Mouse (Mus musculus) heart, embryonic 12.5 days (tissue): ENCODE measurements around the gene Kctd13. TPM values are rescaled to one million over a fixed set of nuclear protein-coding genes. Genes with fewer than 3 reads are reported as not detected.

Experiments
- ATAC-seq: fragments of 200-750 bp; cut with Nextera tagmentation; 2 replicates; pipeline ENCODE4 v1.8.0; 2017; ENCODE audit warnings: moderate TSS enrichment, moderate library complexity; ENCODE audit not compliant: insufficient number of reproducible peaks, low FRiP score
- H3K27ac ChIP-seq: fragments of 300-500 bp; sonication (generic); 2 replicates; pipeline ENCODE4 v1.5.1; 2016; ENCODE audit warnings: mild to moderate bottlenecking, moderate library complexity; ENCODE audit not compliant: poor library complexity, severe bottlenecking
- H3K27me3 ChIP-seq: fragments of 300-500 bp; sonication (generic); replicated peaks from 2 replicates; pipeline ENCODE4 v1.6.1; 2016; ENCODE audit warnings: mild to moderate bottlenecking, moderate library complexity
- H3K36me3 ChIP-seq: fragments of 300-500 bp; sonication (generic); 2 replicates; pipeline ENCODE4 v1.6.1; 2016; ENCODE audit warnings: mild to moderate bottlenecking, moderate library complexity
- H3K4me1 ChIP-seq: fragments of 300-500 bp; sonication (generic); replicated peaks from 2 replicates; pipeline ENCODE4 v1.6.1; 2016; ENCODE audit warnings: mild to moderate bottlenecking
- H3K4me2 ChIP-seq: fragments of 300-500 bp; sonication (generic); 2 replicates; pipeline ENCODE4 v1.6.1; 2016; ENCODE audit warnings: mild to moderate bottlenecking, moderate library complexity
- H3K4me3 ChIP-seq: fragments of 300-500 bp; sonication (generic); 2 replicates; pipeline ENCODE4 v1.5.1; 2016; ENCODE audit warnings: mild to moderate bottlenecking
- H3K9ac ChIP-seq: fragments of 300-500 bp; sonication (generic); 2 replicates; pipeline ENCODE4 v1.6.1; 2016; ENCODE audit warnings: mild to moderate bottlenecking, moderate library complexity
- H3K9me3 ChIP-seq: fragments of 300-500 bp; sonication (generic); replicated peaks from 2 replicates; pipeline ENCODE4 v1.6.1; 2016; ENCODE audit warnings: mild to moderate bottlenecking, moderate library complexity
- whole genome bisulfite sequencing: fragments of 180-500 bp; shearing (Covaris S2); methylation state at CpG from one replicate; pipeline ENCODE4 v1.1.7; 2016; 5-methylcytosine and 5-hydroxymethylcytosine counted together
- polyA plus RNA-seq: library from polyadenylated mRNA; unstranded; fragments of >200 nt; fragmentation: Nextera tagmentation; extraction: Ambion mirVana; gene quantifications from 2 replicates; pipeline ENCODE4 v1.2.1, GENCODE M21; 2016

Kctd13 gene
- polyA plus RNA-seq, 1 experiment from 2014 or later: 16.1 TPM

- ATAC-seq: no peak
- H3K4me2 ChIP-seq: 0 out of 2 replicates have a peak overlapping the region, but pooled peaks have one; percentile 19
- H3K27me3 ChIP-seq: peaks cover 36% of the 10 kb centered on the region
- H3K9ac ChIP-seq: 0 out of 2 replicates have a peak overlapping the region, but pooled peaks have one; percentile 13
- WGBS: 23% methylated on average over 19 of the region's 19 CpGs
- no peaks in the 10 kb centered on the region for H3K9me3 ChIP-seq
- no peak overlapping the region for H3K27ac ChIP-seq
- no peak overlapping the region for H3K4me3 ChIP-seq
- no peaks in the 10 kb centered on the region for H3K36me3 ChIP-seq
- H3K4me1 ChIP-seq: no peaks in the 10 kb centered on the region
Measured at GRCm38 (mm10) chr7:126963548-126964286, 35.0 kb downstream of the Kctd13 start.

GRCm38 (mm10) chr7:126965568-126965967 is 36.9 kb downstream of the Kctd13 start:
- Histone ChIP-seq H3K27me3 (peaks cover 36% of the 10 kb centered on the region), H3K27ac (no peak overlapping the region), H3K4me2 (no peak overlapping the region), H3K36me3 (no peaks in the 10 kb centered on the region), H3K9ac (no peak overlapping the region), H3K9me3 (no peaks in the 10 kb centered on the region), H3K4me1 (no peaks in the 10 kb centered on the region), H3K4me3 (no peak overlapping the region)
- ATAC-seq: no peak
- 52% methylated on average over 3 of the region's 3 CpGs for WGBS

GRCm38 (mm10) chr7:126967361-126967760 is 38.7 kb downstream of the Kctd13 start:
- no peak for ATAC-seq

GRCm38 (mm10) chr7:126975493-126975892 is 46.8 kb downstream of the Kctd13 start:
- H3K4me3 ChIP-seq: peak overlapping the region; percentile 85
- 12% methylated on average over 8 of the region's 8 CpGs for WGBS
- no peak for ATAC-seq

More at GRCm38 (mm10) chr7:126967361-126967760, 38.7 kb downstream of the Kctd13 start:
- Histone ChIP-seq H3K27me3 (peaks cover 22% of the 10 kb centered on the region), H3K9ac (no peak overlapping the region), H3K36me3 (no peaks in the 10 kb centered on the region), H3K4me3 (no peak overlapping the region), H3K9me3 (no peaks in the 10 kb centered on the region), H3K4me1 (no peaks in the 10 kb centered on the region), H3K4me2 (no peak overlapping the region), H3K27ac (no peak overlapping the region)
- 56% methylated on average over 6 of the region's 6 CpGs for WGBS

GRCm38 (mm10) chr7:126975893-126975949 is 47.0 kb downstream of the Kctd13 start, which contains the start of gene Cdipt:
Cdipt (plus strand) TSS chr7:126975914.
- Histone ChIP-seq H3K36me3 (peaks cover 28% of the 10 kb centered on the region), H3K4me1 (peaks cover 10% of the 10 kb centered on the region), H3K9ac (peak within 1 kb of the TSS; percentile 93), H3K27me3 (no peaks in the 10 kb centered on the region), H3K4me3 (peak within 1 kb of the TSS; percentile 85), H3K27ac (peak within 1 kb of the TSS; percentile 86), H3K9me3 (no peaks in the 10 kb centered on the region), H3K4me2 (peak within 1 kb of the TSS; percentile 83)
- no peak for ATAC-seq
- 0% methylated on average over 1 of the region's 1 CpGs for WGBS

More at GRCm38 (mm10) chr7:126975493-126975892, 46.8 kb downstream of the Kctd13 start:
- Histone ChIP-seq H3K9ac (peak overlapping the region; percentile 44; the same call in 1 of the 2 replicates), H3K4me2 (peak overlapping the region; percentile 83), H3K4me1 (peaks cover 10% of the 10 kb centered on the region), H3K9me3 (no peaks in the 10 kb centered on the region), H3K27me3 (no peaks in the 10 kb centered on the region), H3K27ac (no peak overlapping the region), H3K36me3 (peaks cover 27% of the 10 kb centered on the region)

GRCm38 (mm10) chr7:126975950-126976866 is 47.5 kb downstream of the Kctd13 start, which contains the start of gene Cdiptos:
Cdiptos (minus strand) TSS chr7:126976098.
- peak within 1 kb of the TSS; percentile 93 for H3K9ac ChIP-seq

GRCm38 (mm10) chr7:126976878-126977459 is 48.3 kb downstream of the Kctd13 start:
- Histone ChIP-seq H3K27ac (peak overlapping the region; percentile 86), H3K9ac (peak overlapping the region; percentile 93), H3K36me3 (peaks cover 35% of the 10 kb centered on the region), H3K4me2 (peak overlapping the region; percentile 83), H3K4me1 (peaks cover 10% of the 10 kb centered on the region), H3K27me3 (no peaks in the 10 kb centered on the region), H3K4me3 (peak overlapping the region; percentile 85), H3K9me3 (no peaks in the 10 kb centered on the region)
- no peak for ATAC-seq
- 22% methylated on average over 14 of the region's 14 CpGs for WGBS

More at GRCm38 (mm10) chr7:126975950-126976866, 47.5 kb downstream of the Kctd13 start, which contains the start of gene Cdiptos:
- Histone ChIP-seq H3K27me3 (no peaks in the 10 kb centered on the region), H3K27ac (peak within 1 kb of the TSS; percentile 86), H3K4me3 (peak within 1 kb of the TSS; percentile 85), H3K36me3 (peaks cover 33% of the 10 kb centered on the region), H3K4me2 (peak within 1 kb of the TSS; percentile 83), H3K4me1 (peaks cover 10% of the 10 kb centered on the region), H3K9me3 (no peaks in the 10 kb centered on the region)
- WGBS: under 1% methylated on average over 55 of the region's 55 CpGs
- ATAC-seq: peak; percentile 94

GRCm38 (mm10) chr7:126978841-126979240 is 50.2 kb downstream of the Kctd13 start:
- Histone ChIP-seq H3K36me3 (peaks cover 35% of the 10 kb centered on the region), H3K27me3 (no peaks in the 10 kb centered on the region), H3K4me2 (no peak overlapping the region), H3K27ac (no peak overlapping the region), H3K4me1 (peaks cover 10% of the 10 kb centered on the region), H3K9me3 (no peaks in the 10 kb centered on the region), H3K9ac (no peak overlapping the region), H3K4me3 (no peak overlapping the region)
- no peak for ATAC-seq
- WGBS: 90% methylated on average over 6 of the region's 6 CpGs

GRCm38 (mm10) chr7:126981601-126982000 is 52.9 kb downstream of the Kctd13 start:
- no peaks in the 10 kb centered on the region for H3K9me3 ChIP-seq
- ATAC-seq: no peak
- H3K4me1 ChIP-seq: peaks cover 6% of the 10 kb centered on the region
- no peak overlapping the region for H3K4me3 ChIP-seq
- no peak overlapping the region for H3K4me2 ChIP-seq
- 73% methylated on average over 2 of the region's 2 CpGs for WGBS
- no peaks in the 10 kb centered on the region for H3K27me3 ChIP-seq
- peaks cover 35% of the 10 kb centered on the region for H3K36me3 ChIP-seq
- no peak overlapping the region for H3K9ac ChIP-seq
- H3K27ac ChIP-seq: no peak overlapping the region

- H3K27me3 ChIP-seq: 0 out of 2 replicates have a peak, but pooled peaks cover under 1% of the 10 kb centered on the region
- 71% methylated on average over 4 of the region's 4 CpGs for WGBS
- no peaks in the 10 kb centered on the region for H3K9me3 ChIP-seq
- no peak overlapping the region for H3K27ac ChIP-seq
- H3K4me2 ChIP-seq: no peak overlapping the region
- no peak overlapping the region for H3K9ac ChIP-seq
- peaks cover 35% of the 10 kb centered on the region for H3K36me3 ChIP-seq
- no peak overlapping the region for H3K4me3 ChIP-seq
- peaks cover 3% of the 10 kb centered on the region for H3K4me1 ChIP-seq
- ATAC-seq: no peak
Measured at GRCm38 (mm10) chr7:126982054-126982453, 53.4 kb downstream of the Kctd13 start.

- WGBS: 80% methylated on average over 7 of the region's 7 CpGs
- Histone ChIP-seq H3K27ac (no peak overlapping the region), H3K9me3 (no peaks in the 10 kb centered on the region), H3K36me3 (peaks cover 32% of the 10 kb centered on the region), H3K27me3 (0 out of 2 replicates have a peak, but pooled peaks cover 4% of the 10 kb centered on the region), H3K9ac (no peak overlapping the region), H3K4me1 (no peaks in the 10 kb centered on the region), H3K4me3 (no peak overlapping the region), H3K4me2 (no peak overlapping the region)
- no peak for ATAC-seq
Measured at GRCm38 (mm10) chr7:126983113-126983512, 54.4 kb downstream of the Kctd13 start.
